Mouse (Mus musculus): ENCODE measurements around the gene Mgat5.

Gene Mgat5

DNA sequence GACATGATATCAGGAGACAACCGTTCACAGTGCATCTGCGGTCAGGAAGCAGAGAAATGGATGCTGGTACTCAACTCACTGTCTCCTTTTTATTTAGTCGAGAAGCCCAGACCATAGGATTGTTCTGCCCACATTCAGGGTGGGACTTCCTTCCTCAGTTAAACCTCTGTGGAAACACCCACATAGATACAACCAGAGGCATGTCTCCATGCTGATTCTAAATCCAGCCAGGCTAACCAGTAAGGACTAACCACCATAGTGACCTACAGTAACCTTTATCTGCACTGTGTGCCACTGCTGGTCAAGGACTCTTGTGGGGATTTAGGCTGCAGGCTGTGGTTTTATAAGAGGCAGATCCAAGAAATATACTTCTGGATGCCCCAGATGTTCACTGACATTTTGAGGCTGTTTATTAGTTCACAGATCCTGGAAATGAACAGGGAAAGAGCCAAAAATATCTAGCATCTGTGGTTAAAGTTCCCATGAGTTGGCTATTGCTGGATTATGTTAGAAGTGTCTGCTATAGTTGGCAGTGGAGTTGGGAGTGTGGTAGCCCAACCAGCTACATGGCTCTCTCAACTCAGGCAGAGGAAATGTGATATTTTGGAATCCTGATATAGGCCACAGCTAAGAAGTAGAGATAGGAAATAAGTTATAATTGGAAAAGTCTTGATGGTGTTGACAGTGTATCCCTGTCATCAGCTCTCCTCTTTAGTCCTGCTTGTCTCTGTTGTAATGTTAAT lies 143.2 kb downstream of the Mgat5 start:
- no peak for DNase-seq

GRCm38 (mm10) chr1:127348642-127349341 lies 144.0 kb downstream of the Mgat5 start:
- DNase-seq, result peak; percentile 28 to 33

- no peak for DNase-seq
These were observed 146.7 kb downstream of the Mgat5 start for GRCm38 (mm10) chr1:127351380-127352057.

- no peak for DNase-seq
These were observed 147.4 kb downstream of the Mgat5 start for GRCm38 (mm10) chr1:127352131-127352793.

DNA sequence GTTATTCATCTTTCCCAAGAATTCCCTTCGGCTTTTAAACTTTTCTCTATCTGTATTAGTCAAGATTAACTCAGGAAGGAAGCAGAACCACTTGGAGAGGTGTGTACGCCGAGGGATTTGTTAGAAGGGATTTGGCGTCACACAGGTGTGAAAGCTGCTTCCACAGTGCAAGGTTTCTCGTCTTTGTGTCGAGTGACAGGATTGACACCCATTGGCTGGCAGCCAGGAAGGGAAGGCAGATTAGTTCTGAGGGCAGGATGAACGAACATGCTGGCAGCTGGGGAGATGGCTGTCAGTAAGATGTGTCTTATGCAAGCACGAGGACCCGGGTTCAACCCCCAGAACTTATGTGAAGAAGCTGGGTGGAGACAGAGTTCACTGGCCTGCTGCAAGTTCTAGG lies 148.6 kb downstream of the Mgat5 start:
- DNase-seq, result peak; percentile 30 to 39

- DNase-seq, result no peak
These were observed 149.3 kb downstream of the Mgat5 start for GRCm38 (mm10) chr1:127354152-127354551.

GRCm38 (mm10) chr1:127355034-127355433 lies 150.2 kb downstream of the Mgat5 start:
- DNase-seq, result no peak

- peak in 1 of 2 experiments; percentile 27 for DNase-seq
These were observed 158.8 kb downstream of the Mgat5 start for GRCm38 (mm10) chr1:127363638-127364037.

GRCm38 (mm10) chr1:127365706-127366105 lies 160.9 kb downstream of the Mgat5 start:
- DNase-seq, result no peak

DNA sequence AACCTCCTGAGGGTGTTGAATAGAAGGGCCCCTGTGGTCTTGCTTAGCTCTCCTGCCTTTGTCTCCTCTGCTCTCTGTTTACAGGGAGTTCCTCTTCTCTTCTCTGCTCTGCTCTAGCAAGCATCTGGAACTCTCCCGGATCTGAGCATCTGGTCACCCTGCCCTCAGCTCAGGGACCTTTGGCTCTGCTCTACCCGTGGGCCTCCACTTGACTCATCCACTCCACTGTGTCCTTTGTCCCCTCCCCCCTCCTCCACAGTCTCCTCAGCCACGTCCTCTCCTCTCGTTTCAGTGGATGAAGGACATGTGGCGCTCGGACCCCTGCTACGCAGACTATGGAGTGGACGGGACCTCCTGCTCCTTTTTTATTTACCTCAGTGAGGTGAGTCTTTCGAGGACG lies 161.3 kb downstream of the Mgat5 start:
- DNase-seq, result no peak

DNA sequence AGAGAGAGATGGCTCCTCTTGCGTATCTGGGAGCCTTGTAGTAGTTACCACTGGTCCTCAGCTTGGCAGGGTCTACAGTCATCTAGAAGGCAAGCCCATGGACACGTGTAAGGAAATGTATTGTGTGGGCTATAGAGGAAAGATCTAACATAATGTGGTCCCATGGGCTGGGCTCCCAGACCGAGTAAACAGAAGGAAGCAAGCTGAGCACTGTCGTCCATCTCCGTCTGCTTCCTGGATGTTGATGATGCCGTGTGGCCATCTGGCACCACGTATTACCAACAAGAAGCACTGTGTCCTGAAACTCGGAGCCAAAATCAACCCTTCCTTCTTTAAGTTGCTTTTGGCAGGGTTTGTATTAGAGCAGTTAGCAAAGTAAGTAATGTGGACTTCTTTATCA lies 163.7 kb downstream of the Mgat5 start:
- DNase-seq, result peak; percentile 22 to 39

DNA sequence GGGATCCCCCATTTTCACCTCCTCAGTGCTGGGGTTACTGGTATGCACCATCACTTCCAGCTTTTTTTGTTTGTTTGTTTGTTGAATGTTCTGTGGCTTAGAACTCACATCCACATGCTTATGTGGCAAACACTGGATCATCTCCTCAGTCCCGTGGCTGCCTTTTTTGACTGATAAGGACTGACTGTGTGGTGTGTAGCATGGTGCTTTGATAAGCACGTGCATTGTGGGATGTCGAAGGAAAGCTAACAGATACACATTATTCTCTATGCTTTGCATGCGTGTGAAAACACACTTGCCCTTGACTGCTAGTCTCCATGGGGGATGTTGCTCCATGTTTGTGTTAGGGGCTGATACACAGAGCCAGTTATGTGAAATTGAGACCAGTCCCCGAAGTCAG lies 164.7 kb downstream of the Mgat5 start:
- no peak for DNase-seq

DNA sequence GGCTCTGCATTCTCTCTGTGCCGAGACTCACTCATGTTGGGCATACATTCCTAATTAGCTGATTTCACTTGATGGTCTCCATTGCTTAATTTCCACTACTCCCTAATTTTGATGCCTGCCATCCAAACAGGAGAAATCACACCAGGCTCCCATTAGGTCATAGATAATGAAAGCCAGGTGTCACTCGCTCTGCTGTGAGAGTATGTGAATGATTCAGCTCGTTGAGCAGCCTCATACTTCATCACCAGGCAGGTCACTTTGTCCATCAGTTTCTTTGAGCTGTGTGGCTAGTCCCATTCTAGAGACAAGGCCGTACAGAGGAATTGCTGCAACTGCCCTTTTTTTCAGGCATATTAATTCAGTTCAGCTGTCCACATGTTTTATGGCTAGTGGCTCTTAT lies 167.3 kb downstream of the Mgat5 start:
- no peak for DNase-seq

DNA sequence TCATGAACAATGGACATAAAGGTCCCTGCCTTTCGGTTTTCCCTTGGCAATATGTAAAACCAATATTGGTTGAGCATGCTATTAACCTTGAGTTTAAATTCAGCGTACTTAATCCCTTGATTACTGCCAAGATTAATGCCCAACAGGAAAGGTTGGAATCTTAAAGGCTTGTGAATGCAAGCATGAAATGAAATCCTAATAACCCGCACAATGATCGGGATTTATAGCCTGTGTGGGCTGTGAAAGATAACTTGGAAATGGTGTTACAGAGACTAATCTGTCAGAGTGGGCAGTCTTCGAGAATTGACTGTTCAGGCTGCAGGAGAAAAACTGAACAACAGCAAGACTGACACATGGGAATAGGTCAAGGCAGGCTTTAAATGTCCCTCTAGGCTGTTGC lies 168.7 kb downstream of the Mgat5 start:
- DNase-seq, result no peak

DNA sequence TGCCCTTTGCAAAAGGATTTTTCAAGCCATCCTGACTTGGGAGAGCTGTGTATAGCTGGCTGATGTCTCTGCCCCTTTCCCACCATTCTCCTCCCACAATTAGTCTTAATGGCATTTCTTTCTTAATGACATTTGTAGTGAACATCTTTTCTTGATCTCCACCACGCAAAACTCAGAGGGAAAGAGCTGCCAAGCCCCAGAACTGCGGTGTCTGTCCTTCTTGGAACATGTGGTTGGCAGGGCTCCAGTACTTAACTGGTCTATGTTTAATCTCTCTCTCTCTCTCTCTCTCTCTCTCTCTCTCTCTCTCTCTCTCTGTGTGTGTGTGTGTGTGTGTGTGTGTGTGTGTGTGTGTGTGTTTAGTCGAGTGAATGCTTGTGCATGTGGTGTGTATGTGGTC lies 169.3 kb downstream of the Mgat5 start:
- peak in 1 of 2 experiments; percentile 38 for DNase-seq

GRCm38 (mm10) chr1:127380140-127380539 lies 175.3 kb downstream of the Mgat5 start:
- DNase-seq, result no peak

DNA sequence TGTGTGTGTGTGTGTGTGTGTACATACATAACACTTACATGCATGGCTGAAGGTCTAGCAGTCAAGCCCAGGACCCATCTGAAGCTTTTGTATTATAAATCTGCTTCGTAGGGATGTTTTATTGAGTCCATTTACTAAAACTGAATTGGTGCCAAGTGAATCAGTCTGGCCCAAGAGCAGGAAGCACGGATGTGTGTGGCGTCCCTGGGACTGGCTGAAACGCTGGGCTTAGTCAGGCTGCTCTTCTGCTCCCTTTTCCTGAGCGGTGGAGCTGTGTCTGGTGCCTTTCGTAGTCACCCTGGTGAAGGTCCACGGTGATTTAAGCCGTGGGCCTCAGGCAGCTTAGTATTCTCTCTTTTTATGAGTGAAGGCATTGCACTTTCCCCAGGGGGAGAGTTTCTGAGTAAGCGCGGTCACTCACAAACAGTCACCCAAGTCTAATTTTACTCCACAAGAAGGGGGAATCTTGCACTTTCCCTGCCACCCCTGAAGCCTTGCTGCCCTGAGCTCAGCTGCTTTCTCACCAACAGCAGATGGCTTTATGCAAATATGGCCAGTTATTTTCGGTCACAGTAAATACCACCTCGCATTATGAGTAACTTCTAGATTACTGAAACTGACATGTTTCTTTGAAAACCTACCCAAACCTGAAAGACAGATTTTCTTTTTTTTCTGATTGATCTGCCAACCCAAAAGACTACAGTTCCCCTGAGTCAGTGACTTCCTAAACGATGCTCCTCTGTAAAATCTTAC lies 176.1 kb downstream of the Mgat5 start:
- peak; percentile 36 to 41 for DNase-seq

GRCm38 (mm10) chr1:127383071-127383470 lies 178.3 kb downstream of the Mgat5 start:
- DNase-seq, result no peak

GRCm38 (mm10) chr1:127387226-127387625 lies 182.4 kb downstream of the Mgat5 start:
- DNase-seq, result no peak

DNA sequence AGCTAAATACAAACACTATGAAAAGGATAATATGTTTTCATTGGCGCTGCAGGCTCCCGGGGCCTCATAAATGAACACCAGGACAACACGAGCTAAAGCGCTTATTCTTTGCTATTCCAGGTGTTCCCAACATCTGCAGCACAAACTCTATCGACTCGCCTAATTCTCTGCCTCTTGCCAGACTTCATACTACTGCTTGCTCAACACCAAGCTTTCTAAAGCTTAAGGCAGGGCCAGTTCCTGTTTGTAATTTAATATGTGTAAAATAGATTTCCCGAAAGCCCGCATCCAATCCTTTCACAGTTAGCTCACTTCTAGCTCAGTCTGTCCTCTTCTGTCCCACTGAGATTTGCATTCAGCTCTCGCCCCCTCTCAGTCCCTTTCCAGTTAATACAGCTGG lies 182.8 kb downstream of the Mgat5 start:
- DNase-seq, result no peak

- no peak for DNase-seq
These were observed 189.9 kb downstream of the Mgat5 start for GRCm38 (mm10) chr1:127394716-127395115.

DNA sequence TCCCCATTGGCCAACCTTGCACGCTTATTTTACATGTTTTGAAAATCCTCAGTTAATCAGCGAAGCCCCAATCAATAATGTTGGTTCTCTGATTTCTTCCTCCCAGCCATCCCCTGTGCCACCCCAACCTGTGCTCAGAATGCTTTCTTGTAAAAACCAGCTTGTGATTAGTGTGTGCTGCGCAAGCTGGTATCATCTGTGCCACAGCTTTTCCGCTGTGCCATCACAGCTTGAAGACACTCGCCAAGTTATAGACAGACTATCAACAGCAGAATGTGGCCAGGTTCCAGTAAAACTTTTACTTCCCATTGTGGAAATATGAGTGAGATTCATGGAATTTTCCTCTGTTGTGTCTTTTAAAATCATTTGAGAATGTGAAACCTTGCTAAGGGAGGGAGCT lies 190.9 kb downstream of the Mgat5 start:
- no peak for DNase-seq
